Mouse (Mus musculus) brain, embryonic 14.5 days (tissue): ENCODE measurements around the gene Olfr171. TPM values are rescaled to one million over a fixed set of nuclear protein-coding genes. Genes with fewer than 3 reads are reported as not detected.
A peak's percentile ranks its signal among the peaks of the same experiment; 100 is the strongest.
"Not testable (repeated sequence)": the region's sequence is repeated elsewhere in the genome, so short reads cannot be mapped to it uniquely, and the experiment has no call there.

Experiments used
- DNase-seq: peaks from one replicate; pipeline ENCODE4 v3.0.0-alpha.2; 2011; ENCODE audit warnings: low read depth
- CTCF ChIP-seq: fragments of 200-500 bp; IDR thresholded peaks from 2 replicates; pipeline ENCODE4 v1.5.1; 2012; ENCODE audit warnings: inconsistent platforms, mild to moderate bottlenecking, moderate library complexity, borderline replicate concordance; ENCODE audit not compliant: insufficient read depth, insufficient read length; ENCODE audit errors: extremely low read depth
- POLR2A ChIP-seq: fragments of 200-500 bp; IDR thresholded peaks from 2 replicates; pipeline ENCODE4 v1.6.1; 2012; ENCODE audit warnings: mild to moderate bottlenecking, inconsistent platforms, borderline replicate concordance; ENCODE audit not compliant: poor library complexity, insufficient read depth, insufficient read length, severe bottlenecking; ENCODE audit errors: extremely low read depth
- polyA plus RNA-seq: library from polyadenylated mRNA; depleted of rRNA; stranded (reverse); fragments of >200 nt; gene quantifications from 2 replicates; pipeline ENCODE4 v1.2.3, GENCODE M21; 2012; rRNA removed

The Olfr171 gene
- polyA plus RNA-seq, result not detected in 2 replicates

- TF ChIP-seq CTCF, result no peak
- no peak for TF ChIP-seq POLR2A
- no peak for DNase-seq
These were observed at the start of gene Olfr171 for GRCm38 (mm10) chr16:19629816-19630215. TSS of gene Olfr171 (minus strand) at chr16:19629916.

DNA sequence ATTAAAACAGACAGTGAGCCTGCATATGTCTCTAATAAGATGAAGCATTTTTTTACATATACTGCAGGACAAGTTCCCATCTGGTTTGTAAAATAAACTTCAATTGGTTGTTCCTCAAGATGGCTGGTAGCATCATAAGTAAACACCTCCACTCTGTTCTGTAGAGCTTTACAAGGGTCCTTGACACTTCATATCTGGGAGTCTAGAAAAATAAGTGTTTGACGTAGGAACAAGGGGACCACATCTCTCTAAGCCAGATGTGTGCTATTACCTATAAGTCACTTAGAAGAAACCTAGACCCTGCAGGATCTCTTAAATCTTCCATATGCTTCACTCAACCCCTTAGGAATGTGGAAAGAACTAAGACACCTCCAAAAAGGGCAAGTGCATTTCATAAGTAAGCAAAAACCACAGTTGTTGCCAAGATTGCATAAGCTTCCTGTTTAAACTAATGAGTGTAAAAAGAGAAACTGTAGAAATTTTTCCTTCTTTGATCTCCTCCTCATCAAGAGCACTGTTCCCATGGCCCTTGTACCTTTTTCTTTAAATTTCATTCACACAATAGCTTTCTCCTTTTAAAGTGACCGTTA, 41.1 kb upstream of the Olfr171 start:
- no peak for DNase-seq
- TF ChIP-seq POLR2A (no peak), CTCF (no peak)

GRCm38 (mm10) chr16:19666312-19666711, 36.6 kb upstream of the Olfr171 start:
- peak; percentile 4 for DNase-seq
- TF ChIP-seq POLR2A (no peak), CTCF (no peak)

DNA sequence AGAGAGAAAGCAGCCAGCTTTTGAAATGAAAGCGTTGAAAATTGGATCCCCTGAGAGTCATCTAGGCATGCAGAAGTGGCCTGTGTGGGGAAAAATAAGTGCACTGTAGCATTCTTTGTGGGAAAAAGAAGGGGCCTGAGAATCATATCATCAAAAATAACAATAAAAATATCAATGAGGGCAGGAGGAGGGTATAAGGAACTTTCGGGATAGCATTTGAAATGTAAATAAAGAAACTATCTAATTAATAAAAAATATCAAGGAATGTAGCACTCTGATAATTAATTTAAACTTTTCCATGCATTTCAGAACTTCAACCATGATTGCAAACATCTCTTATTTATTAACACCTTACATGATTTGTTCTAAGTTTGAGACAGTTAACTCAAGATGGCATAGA, 17.9 kb downstream of the Olfr171 start, which contains the start of gene Olfr170:
Gene Olfr170, minus strand, starts transcription at position 101 of the 400 bp plus-strand sequence.
- DNase-seq, result not testable (repeated sequence)

DNA sequence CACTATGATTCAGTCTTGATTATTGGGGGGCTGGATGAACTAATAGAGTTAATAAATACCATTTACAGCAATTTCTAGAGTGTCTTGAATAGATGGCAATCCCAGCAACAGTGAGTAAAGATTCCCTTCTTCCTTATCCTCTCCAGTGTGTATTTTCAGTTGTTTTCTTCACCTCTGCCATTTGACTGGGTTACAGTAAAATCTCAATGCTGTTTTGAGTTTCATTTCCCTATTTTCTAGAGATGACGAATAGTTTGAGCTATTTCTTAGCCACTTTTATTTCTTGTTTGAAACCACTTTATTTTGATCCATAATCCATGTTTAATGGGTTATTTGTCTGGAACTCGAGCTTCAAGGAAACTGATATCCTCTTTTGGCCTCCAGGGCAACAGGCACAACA, 26.6 kb downstream of the Olfr171 start:
- TF ChIP-seq CTCF (no peak), POLR2A (no peak)
- no peak for DNase-seq

Other genes starting within 250 kb of the Olfr171 start
- not detected in 2 replicates for gene Olfr165, start 206.8 kb downstream of the Olfr171 start, polyA plus RNA-seq
- gene Olfr166, start 146.2 kb downstream of the Olfr171 start, polyA plus RNA-seq, result not detected in 2 replicates
- gene Olfr167, start 107.7 kb downstream of the Olfr171 start, polyA plus RNA-seq, result not detected in 2 replicates
- not detected in 2 replicates for gene Olfr168, start 94.4 kb downstream of the Olfr171 start, polyA plus RNA-seq
- not detected in 2 replicates for gene Olfr169, start 58.1 kb downstream of the Olfr171 start, polyA plus RNA-seq
- not detected in 2 replicates for gene Olfr170, start 18.0 kb downstream of the Olfr171 start, polyA plus RNA-seq
- not detected in 2 replicates for gene Lamp3, start 76.5 kb upstream of the Olfr171 start, polyA plus RNA-seq
- 17.3 and 24.7 TPM in 2 replicates for gene B3gnt5, start 130.3 kb upstream of the Olfr171 start, polyA plus RNA-seq